Mouse (Mus musculus): ENCODE measurements at regions not wholly inside any gene's neighbourhood (a gene's known extent, or its start where the extent isn't known, plus 50 kb on each side); places are given as distances from the start of the nearest gene placed in this dataset.

DNA sequence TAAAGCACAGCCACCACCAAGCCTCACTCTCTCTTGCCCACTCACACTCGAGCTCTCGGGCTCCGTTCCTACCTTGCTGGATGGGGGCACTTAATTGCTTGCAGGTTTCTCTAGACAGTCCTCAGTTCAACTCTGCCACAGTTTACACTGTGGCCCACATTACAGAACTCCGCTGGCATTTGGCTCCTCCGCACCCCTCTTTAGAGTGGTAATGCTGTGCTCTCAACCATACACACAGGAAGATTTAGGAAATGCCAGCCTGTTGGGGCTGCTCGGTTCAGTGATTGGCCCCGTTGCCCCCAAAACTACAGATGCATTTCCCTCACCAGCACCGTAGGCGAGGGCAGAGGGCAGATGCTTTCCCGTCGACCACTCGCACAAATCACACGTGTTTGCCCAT, 113.4 kb upstream of the Dio3 start:
- TF ChIP-seq GATA1 (IDR thresholded peaks at IDR 0.05; ENCODE audit: low read length), result no peak
- no peak for TF ChIP-seq TAL1 (IDR thresholded peaks at IDR 0.05; ENCODE audit: low read length)

Measured in erythroblast, embryonic 14.5 days (primary cell).